In the genomic region with DNA sequence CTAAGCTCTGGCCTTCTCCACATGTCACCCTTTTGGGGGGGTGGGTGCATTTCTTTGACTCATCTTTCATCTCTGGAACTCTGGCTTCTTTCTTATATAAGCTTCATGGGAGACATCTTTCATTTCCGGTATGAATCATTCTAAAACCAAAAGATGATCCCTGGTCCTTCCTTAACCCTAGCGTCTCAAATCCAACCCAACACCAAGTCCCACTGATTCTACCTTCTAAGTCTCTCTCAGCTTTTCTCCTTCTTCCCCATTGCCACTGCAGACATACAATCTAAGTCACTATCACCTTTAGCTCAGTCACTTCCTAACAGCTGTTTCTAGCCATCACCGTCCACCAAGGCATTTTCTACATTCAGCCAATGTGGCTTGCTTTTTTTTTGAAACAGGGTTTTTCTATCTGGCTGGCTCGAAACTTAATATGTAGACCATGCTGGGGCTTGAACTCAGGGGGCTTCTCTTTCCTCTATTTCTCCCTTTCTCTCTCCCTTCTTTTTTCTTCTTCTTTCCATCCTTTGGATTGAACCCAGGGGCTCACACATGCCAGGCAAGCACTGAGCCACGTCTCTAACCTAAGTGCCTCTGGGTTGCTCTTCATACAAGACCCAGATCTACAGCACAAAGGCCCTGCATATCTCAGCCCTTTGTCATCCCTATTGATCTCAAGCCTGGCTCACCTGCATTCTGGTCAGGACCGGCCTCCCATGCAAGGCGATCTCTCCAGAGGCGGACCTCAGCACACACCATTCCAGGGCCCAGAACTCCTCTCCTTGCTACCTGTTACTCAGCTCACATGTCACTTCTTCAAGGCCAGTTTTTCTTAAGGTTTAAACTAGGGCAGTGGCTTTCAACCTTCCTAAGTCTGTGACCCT, we compare ENCODE assay signal across 1 mouse cellular context.
TF ChIP-seq lines count a peak whose summit lies in the region.

No protein-coding gene starts in this region.

TF ChIP-seq in MEL, 35 proteins besides CTCF, POLR2A, EP300 and RAD21 (continued from another document):
- TF ChIP-seq ZNF384 (IDR thresholded peaks at IDR 0.05; ENCODE audit: low read depth, low read length) (peak; percentile 35; the same call in 1 of the 2 replicates), USF2 (IDR thresholded peaks at IDR 0.05; ENCODE audit: borderline replicate concordance in 1 of 2, insufficient read depth in 1 of 2, low read depth in 1 of 2, low read length in 2 of 2) (no peak), KAT2A (conservative IDR thresholded peaks at IDR 0.05; ENCODE audit: low read depth, low read length) (no peak), ZMIZ1 (IDR thresholded peaks at IDR 0.05; ENCODE audit: low read depth, low read length) (no peak), NELFE (IDR thresholded peaks at IDR 0.05; ENCODE audit: low read depth, low read length) (0 out of 2 replicates have a peak, but pooled peaks have one; percentile 35), CHD2 (IDR thresholded peaks at IDR 0.05; ENCODE audit: low read length) (no peak), JUND (IDR thresholded peaks at IDR 0.05; ENCODE audit: low read depth, low read length) (no peak), GABPA (IDR thresholded peaks at IDR 0.05; ENCODE audit: low read depth, low read length) (no peak), MYB (IDR thresholded peaks at IDR 0.05; ENCODE audit: low read depth, low read length) (peak; percentile 68), MEF2A (IDR thresholded peaks at IDR 0.05; ENCODE audit: extremely low read depth, insufficient replicate concordance, low read depth, low read length, poor library complexity, severe bottlenecking) (no peak), POLR2AphosphoS5 (IDR thresholded peaks at IDR 0.05; ENCODE audit: borderline replicate concordance, low read depth, low read length) (no peak), TBP (IDR thresholded peaks at IDR 0.05; ENCODE audit: low read depth, low read length) (no peak; the same call in none of the 2 replicates), SMC3 (IDR thresholded peaks at IDR 0.05; ENCODE audit: low read depth, low read length) (no peak), ZKSCAN1 (IDR thresholded peaks at IDR 0.05; ENCODE audit: low read depth, low read length) (no peak), USF1 (IDR thresholded peaks at IDR 0.05; ENCODE audit: low read depth, low read length) (no peak), CHD1 (IDR thresholded peaks at IDR 0.05; ENCODE audit: low read depth, low read length) (no peak), ZC3H11A (IDR thresholded peaks at IDR 0.05; ENCODE audit: low read depth, low read length) (no peak), HCFC1 (IDR thresholded peaks at IDR 0.05; ENCODE audit: low read depth, low read length) (no peak), ELF1 (IDR thresholded peaks at IDR 0.05; ENCODE audit: low read depth, low read length) (no peak), MAFK (IDR thresholded peaks at IDR 0.05; ENCODE audit: borderline replicate concordance, low read depth, low read length) (0 out of 2 replicates have a peak, but pooled peaks have one; percentile 11), MAZ (IDR thresholded peaks at IDR 0.05; ENCODE audit: low read depth, low read length) (no peak), RCOR1 (IDR thresholded peaks at IDR 0.05; ENCODE audit: low read depth, low read length) (no peak), E2F4 (IDR thresholded peaks at IDR 0.05; ENCODE audit: borderline replicate concordance, low read depth, low read length) (0 out of 2 replicates have a peak, but pooled peaks have one; percentile 22), NRF1 (IDR thresholded peaks at IDR 0.05; ENCODE audit: insufficient read depth, low read depth, low read length, poor library complexity, severe bottlenecking) (no peak), BHLHE40 (IDR thresholded peaks at IDR 0.05; ENCODE audit: borderline replicate concordance, low read depth, low read length) (no peak), TAL1 (IDR thresholded peaks at IDR 0.05; ENCODE audit: low read length) (no peak), UBTF (IDR thresholded peaks at IDR 0.05; ENCODE audit: borderline replicate concordance, insufficient read depth, low read depth, low read length) (no peak), MYC (IDR thresholded peaks at IDR 0.05; ENCODE audit: low read depth, low read length) (peak; percentile 18; the same call in 1 of the 2 replicates), GATA1 (IDR thresholded peaks at IDR 0.05; ENCODE audit: low read depth, low read length) (no peak), TCF12 (IDR thresholded peaks at IDR 0.05; ENCODE audit: low read depth, low read length) (no peak), SIN3A (IDR thresholded peaks at IDR 0.05; ENCODE audit: low read length) (no peak; the same call in 1 of the 2 replicates)
